Mouse (Mus musculus) kidney, adult 18-20 months (tissue): ENCODE measurements around the gene Irgc1.
A peak's percentile ranks its signal among the peaks of the same experiment; 100 is the strongest.

ENCODE experiments used
- DNase-seq: peaks from one replicate; pipeline ENCODE4 v3.0.0; 2021

Gene Irgc1

GRCm38 (mm10) chr7:24398364-24398913 is 53.7 kb downstream of the Irgc1 start:
- DNase-seq = no peak

GRCm38 (mm10) chr7:24396832-24397231 is 55.3 kb downstream of the Irgc1 start:
- no peak for DNase-seq

DNA sequence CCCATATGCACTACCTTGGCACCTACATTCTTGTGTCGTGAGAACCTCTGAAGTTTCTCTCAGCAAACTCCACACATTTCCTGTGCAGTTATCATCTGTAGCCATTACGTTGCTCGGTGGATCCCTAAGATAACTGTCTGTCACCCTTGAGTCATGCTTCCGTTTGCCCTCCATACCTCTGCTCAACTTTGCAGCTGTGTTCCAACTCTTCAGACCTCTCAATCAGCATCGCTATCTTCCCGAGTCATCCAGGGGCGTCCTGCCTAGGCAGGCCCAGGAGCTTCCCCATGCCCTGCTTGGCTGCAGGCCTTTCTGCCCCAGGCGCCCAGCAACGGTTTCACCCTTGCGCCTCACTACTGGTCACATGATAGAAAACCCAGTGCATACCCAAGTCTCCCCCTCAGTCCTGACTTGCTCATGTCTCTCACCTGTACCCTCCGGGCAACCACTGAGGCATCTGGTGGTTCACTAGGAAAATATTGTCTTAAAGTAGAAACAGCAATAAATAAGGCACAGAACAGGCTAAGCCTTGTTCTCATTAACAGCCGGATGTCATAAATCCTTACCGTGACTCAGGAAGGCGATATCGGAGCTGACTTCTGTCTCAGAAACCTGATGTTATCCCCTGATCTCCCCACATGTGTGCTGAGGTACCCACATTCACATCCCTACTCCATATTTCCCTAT is 57.5 kb downstream of the Irgc1 start:
- DNase-seq = no peak

DNA sequence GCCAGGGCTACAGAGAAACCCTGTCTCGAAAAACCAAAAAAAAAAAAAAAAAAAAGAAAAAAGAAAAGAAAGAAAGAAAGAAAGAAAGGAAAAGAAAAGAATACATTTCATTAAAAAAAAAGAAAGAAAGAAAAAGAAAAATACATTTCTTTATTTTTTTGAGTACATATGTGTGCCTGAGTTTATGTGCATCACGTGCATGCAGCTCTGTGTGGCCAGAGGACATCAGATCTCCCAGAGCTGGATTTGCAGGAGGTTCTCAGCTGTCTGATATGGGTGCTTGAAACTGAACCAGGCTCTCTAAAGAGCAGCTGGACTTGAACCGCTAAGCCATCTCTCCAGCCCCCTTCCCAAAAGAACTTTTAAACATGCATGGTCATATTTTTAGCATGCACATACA is 58.0 kb downstream of the Irgc1 start:
- DNase-seq = no peak

GRCm38 (mm10) chr7:24391687-24392086 is 60.4 kb downstream of the Irgc1 start:
- no peak for DNase-seq

DNA sequence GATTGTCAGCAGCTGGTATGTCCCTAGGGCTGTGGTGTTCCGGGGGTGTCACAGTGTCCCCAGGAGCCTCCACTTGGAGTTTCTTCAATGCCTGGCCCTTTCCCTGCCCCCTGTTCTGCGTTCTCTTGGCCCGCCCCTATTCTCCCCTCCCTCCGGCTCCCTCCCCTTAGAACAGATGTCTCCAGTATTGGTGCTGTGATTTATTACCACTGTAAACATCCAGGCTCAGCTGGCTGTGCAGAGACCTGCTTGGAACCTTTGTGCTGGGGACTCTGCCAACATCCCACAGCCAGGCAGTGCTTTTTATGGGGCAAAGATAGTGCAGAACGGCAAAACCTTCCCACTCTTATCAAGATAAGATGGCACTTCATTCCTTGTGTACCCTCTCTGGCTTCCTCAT is 61.0 kb downstream of the Irgc1 start:
- DNase-seq = no peak

DNA sequence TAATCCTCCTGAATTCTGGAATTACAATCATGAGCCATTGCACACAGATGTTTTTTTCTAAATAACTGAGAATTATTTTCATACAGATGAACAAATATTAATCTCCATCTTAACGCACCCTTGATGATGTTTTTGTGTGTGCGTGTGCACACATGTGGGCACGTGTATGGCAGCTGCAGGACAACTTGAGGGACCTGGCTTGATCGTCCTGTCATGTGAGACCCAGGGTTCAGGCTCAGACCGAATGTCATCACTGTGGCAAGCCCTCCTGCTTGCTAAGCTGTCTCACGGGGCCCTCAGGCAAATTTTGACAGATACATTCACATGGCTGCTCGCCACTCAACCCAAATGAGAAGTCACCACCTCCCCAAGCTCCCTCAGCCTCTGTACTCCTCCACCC is 61.6 kb downstream of the Irgc1 start:
- no peak for DNase-seq

- DNase-seq = no peak
Observed at GRCm38 (mm10) chr7:24389516-24390187, 62.4 kb downstream of the Irgc1 start.

GRCm38 (mm10) chr7:24387059-24387556 is 65.0 kb downstream of the Irgc1 start:
- no peak for DNase-seq

- DNase-seq = peak; percentile 70
Observed at GRCm38 (mm10) chr7:24384827-24385226, 67.3 kb downstream of the Irgc1 start.

DNA sequence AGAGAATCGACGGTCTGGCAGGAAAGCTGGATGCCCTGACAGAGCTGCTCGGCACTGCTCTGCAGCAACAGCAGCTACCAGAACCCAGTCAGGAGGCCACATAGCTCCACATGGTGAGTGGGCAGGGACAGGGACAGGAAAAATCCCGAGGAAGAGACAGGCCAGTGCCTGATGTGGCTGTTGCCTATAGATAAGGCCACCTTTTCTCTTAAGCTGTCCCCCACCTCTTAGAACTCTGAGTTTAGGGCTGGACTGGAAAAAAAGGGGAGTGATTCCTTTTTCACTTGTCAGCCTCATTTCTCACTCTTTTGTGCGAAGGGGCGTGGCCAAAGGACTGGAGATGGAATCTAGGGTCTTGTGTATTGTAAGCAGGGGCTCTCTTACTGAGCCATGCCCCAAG is 68.0 kb downstream of the Irgc1 start:
- DNase-seq = no peak

GRCm38 (mm10) chr7:24382730-24383372 is 69.2 kb downstream of the Irgc1 start:
- DNase-seq = no peak
